Mouse (Mus musculus): Measurements from ENCODE around the gene Gpm6b.

DNA sequence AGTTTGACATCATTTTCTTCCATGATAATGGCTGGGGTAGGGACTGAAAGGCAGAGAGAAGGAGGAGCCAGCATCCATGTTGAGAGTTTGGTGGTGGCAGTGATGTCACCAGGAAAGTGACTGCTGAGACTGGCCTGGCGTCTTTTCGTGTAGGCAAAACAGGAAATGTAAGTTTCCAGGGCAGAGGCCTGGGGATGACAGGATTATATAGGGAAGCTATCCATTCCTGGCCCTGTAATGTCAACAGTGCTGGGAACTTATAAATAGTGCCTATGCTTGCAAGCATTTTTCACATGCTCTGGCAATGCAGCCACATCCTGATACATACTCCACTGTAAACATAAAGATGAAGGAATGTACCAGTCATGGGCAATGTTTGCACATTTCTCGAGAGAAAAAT is 52.6 kb downstream of the Gpm6b start:
- TF ChIP-seq CTCF (IDR thresholded peaks at IDR 0.05; ENCODE audit: low read depth) (no peak), EP300 (IDR thresholded peaks at IDR 0.05; ENCODE audit: low read depth) (no peak)

All from liver, postnatal 0 days (tissue).